In the genomic region with DNA sequence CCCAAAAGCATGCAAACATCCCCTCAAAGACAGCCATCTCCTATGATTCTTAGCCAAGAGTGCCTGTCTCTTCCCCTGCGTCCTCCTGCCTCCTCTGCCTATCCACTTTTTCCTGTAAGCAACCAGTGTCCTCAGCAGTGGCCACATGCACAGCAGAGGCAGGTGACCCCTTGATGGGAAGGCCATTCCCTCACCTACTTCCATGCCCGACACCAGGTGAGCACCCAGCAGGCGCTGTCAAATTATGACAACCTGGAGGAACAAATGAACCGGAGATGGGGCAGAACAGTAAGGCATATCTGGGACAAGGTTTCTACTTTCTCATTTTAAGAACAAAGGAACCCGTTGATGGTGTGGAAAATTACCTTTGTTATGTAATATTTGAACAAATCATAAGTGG, we compare ENCODE assay signal across 11 mouse cellular contexts.
DNase-seq lines count a peak whose midpoint lies in the region.
"Had no signal": no experiment of that assay in that cellular context is flagged by ENCODE, and none has a peak within 500 bp of the region (broad histone marks: within the 10 kb centered on the region; RNA-seq: fewer than 3 reads in every experiment).

No protein-coding gene starts in this region.

- DNase-seq in heart, adult 11 months: peak; percentile 76
- DNase-seq in heart, postnatal 25 days (ENCODE audit: low spot score): no peak
- peak; percentile 66 for DNase-seq in cerebellum, adult 11 months
- DNase-seq in cerebellum, adult 8-10 months: peak; percentile 61
- peak; percentile 63 to 68 for DNase-seq in cerebellum, postnatal 25 days
- DNase-seq in frontal cortex, postnatal 14 days (ENCODE audit: low spot score in 2 of 2): no peak
- no peak for DNase-seq in lung, postnatal 14 days
- no peak for DNase-seq in kidney, adult 11 months
- DNase-seq: adrenal gland, postnatal 10 days; gastrocnemius, postnatal 14 days; kidney, adult 18-20 months had no signal

- intact Hi-C loops in heart, postnatal 25 days (cut with DNase I): no loop called here

Comparison
In these comparisons a context has a peak if more than half of its experiments do, and no peak if none do; other contexts are left out.
1. DNase-seq: peak in heart, adult 11 months (single experiment), cerebellum, adult 11 months (single experiment), cerebellum, adult 8-10 months (single experiment) and cerebellum, postnatal 25 days (2 of 2); none in heart, postnatal 25 days (single experiment), frontal cortex, postnatal 14 days (0 of 2), lung, postnatal 14 days (single experiment) and kidney, adult 11 months (single experiment).